Mouse (Mus musculus) ovary, postnatal 14 days (tissue): ENCODE results near the gene Pmf1.

ENCODE experiments used
- DNase-seq: peaks from one replicate; pipeline ENCODE4 v3.0.0; 2022; ENCODE audit warnings: low spot score

The Pmf1 gene

GRCm38 (mm10) chr3:88409741-88410644, at the start of gene Pmf1:
Gene Pmf1, minus strand, starts transcription at chr3:88410331.
- DNase-seq, result peak; percentile 83

DNA sequence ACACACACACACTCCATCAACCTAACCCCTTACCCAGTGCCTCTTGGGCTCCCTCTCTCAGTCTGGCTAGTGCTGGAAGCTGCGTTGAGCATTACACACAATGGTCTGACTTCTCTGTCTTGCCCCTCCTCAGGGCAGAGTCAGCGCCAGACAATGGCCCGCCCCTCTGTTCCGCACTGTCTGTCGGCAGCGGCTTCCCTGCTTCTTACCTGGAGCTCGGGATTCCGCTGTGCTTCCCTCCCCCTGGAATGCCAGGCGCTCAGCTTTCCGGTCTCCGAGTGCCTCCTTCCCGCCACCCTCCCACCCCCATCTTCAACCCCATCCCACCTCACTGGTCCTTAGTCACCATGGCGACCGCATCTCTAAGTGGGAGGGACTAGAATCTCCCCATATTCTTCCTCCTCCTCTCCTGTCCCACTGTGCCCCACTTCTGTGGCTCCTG, 48.7 kb upstream of the Pmf1 start:
- DNase-seq, result no peak

- DNase-seq, result no peak
These were observed 46.8 kb upstream of the Pmf1 start for GRCm38 (mm10) chr3:88456746-88457532.

DNA sequence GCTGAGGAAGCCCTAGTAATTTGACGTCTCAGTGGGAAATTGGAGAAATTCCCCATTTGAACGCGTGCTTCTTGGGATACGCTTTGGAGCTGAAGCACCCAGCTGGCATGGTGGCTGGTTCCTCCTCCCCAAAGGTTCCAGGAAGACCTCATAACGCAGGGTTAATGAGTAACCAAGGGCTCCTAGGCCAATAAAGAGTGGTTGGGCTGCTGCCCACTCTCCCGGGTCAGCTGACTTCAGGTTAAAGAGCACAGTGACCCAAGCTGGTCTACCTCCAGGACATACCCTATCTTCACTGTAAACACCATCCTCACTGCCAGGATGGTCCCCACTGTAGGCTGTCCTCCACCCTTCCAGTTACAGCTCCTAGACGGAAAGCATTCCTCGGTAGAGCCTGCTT, 46.2 kb upstream of the Pmf1 start:
- no peak for DNase-seq

- no peak for DNase-seq
These were observed 45.6 kb upstream of the Pmf1 start for GRCm38 (mm10) chr3:88455588-88456264.

DNA sequence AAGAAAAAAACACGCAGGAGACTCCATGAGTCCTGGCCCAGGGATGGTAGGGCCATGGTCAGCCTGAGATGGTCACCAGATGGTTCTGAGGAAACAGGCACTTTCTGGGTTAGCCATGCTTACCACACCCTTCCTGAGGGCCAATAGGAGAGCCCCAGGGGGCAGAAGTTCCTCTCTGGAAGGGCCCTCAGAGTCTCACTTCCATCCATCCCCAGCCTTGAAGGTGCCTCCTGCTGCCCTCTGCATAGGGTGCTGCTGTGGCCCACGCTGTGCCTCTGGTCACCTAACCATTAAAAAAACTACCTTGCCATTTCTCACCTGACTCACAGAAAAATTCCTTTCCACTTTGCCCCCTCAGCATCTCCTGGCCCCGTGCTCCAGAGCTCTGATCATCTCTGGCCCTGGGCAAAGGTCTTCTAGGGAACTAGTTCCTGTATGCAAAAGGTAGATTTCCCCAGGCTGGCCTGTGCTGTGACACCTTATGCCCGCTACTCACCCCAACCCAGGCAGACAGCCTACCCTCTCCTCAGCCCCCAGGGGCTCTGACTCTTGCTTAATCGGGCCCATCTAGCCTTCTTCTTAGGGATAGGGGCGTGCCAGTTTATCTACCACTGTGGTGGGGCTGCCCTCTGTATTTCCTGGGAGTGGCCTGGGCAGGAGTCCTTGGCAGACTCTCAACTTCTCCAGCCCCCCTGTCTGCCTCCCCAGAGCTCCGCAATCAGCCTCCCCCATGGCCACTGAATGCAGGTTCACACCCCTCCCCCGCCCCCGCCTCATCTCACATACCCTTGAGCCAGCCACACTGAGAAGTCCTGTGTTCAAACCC, 44.8 kb upstream of the Pmf1 start:
- DNase-seq, result no peak

DNA sequence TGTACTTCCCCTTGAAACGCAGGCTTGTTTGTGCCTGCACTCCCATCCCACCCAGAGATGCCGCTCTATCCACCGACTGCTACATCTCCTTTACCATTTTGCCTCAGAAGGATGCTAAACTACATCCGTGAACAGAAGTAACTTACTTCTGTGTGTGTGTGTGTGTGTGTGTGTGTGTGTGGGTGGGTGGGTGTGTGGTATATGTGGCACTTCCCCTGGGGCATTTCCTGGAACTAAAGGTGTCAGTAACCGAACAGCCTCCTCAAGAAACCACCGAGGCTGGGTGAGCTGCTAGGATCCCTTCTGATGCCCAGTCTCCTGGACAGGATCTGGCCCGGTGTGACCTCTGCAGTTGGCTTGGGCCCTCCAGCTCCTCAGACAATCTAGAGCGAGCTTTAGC, 43.9 kb upstream of the Pmf1 start:
- no peak for DNase-seq

DNA sequence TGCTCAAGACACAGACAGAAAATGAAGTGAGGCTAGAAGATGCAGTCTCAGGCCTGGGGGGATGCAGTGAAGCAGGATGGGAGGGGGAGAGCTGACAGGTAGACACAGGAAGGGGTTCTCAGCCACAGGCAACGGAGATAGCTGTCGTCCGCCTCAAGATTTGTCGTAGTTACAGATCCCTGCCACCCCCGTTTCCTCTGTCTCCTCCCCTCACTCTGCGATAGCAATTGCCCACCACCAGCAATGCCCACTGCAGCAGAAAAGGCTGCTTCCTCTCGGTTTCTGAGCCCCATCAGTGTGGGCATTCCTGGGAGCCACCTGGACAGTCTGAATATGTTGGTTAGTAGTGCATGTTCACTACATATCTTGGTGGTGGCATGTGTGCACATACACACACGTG, 43.2 kb upstream of the Pmf1 start:
- no peak for DNase-seq

- DNase-seq, result no peak
These were observed 42.6 kb upstream of the Pmf1 start for GRCm38 (mm10) chr3:88452716-88453115.

DNA sequence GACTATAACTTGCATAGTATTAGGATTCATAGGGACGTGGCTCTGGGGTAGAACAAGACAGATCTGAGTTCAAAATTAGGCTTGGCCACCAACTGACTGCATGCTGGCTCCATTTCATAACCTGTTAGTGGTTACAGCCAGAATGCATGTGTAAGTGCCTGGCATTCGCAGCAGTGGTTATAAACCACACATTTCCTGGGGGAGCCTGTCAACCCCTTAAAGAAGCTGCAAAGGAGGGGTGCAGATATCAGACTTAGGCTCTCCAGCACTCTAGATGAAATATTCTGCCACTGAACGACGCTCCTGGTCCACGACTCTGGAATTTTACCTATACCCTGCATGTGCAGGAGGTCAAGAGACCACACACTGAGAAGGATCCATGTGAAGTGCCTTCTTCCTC, 42.1 kb upstream of the Pmf1 start:
- no peak for DNase-seq

- DNase-seq, result no peak
These were observed 40.4 kb upstream of the Pmf1 start for GRCm38 (mm10) chr3:88450379-88451131.

DNA sequence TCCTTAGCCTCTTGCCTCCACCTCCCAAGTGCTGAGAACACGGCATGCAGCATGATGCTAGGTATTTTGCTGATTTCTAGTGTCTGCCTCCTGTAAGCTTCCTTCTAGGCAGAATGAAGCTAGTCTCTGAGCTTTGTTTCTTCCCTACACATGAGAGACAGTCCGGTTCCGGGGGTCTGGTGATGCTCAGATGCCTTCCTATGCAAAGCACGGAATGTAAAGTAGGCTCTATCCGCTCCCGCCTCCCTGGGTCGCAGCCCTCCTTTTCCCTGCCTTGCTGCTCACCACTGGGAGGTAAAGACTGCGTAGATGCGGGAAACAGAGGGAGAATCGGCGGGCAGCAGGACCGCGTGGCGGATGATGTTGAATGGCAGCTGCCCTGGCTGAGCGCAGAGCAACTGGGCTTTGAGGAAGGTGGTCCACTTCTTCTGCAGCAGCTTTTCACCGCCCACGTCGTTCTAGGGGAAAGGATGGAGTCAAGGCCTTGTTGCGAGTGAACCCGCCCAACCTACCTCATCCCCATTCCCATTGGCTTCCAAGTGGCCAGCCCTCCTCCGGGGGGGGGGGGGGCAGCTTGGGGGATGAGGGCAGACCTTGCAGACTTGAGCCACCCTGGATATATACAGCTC, 39.4 kb upstream of the Pmf1 start:
- DNase-seq, result no peak

- no peak for DNase-seq
These were observed 38.3 kb upstream of the Pmf1 start for GRCm38 (mm10) chr3:88448443-88448842.

DNA sequence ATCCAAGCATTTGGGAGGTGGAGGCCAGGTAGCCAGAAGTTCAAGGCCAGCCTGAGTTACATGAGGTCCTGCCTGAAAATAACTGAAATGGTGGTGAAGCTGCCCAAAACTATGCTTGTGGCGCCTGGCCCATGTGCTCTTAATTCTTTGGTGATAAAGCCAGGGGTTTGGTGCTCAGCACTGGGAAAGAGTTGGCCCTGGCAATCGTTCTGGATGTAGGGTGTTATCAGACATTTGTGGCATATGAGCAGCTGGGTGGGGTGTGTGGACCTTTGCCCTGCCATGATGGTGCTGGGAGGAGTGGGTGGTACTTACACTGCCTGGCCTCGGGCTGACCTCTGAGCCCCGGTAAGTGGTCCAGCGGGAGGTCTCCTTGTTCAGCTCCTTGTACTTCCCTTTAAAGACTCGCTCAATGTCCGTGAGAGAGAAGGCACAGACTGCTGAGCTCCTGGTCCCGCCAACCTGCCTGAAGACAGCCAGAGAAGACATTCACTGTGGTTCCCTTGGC, 37.6 kb upstream of the Pmf1 start:
- no peak for DNase-seq

- DNase-seq, result no peak
These were observed 36.5 kb upstream of the Pmf1 start for GRCm38 (mm10) chr3:88446471-88447123.

- DNase-seq, result no peak
These were observed 32.8 kb upstream of the Pmf1 start for GRCm38 (mm10) chr3:88442888-88443287.

GRCm38 (mm10) chr3:88442488-88442887, 32.4 kb upstream of the Pmf1 start:
- DNase-seq, result no peak

DNA sequence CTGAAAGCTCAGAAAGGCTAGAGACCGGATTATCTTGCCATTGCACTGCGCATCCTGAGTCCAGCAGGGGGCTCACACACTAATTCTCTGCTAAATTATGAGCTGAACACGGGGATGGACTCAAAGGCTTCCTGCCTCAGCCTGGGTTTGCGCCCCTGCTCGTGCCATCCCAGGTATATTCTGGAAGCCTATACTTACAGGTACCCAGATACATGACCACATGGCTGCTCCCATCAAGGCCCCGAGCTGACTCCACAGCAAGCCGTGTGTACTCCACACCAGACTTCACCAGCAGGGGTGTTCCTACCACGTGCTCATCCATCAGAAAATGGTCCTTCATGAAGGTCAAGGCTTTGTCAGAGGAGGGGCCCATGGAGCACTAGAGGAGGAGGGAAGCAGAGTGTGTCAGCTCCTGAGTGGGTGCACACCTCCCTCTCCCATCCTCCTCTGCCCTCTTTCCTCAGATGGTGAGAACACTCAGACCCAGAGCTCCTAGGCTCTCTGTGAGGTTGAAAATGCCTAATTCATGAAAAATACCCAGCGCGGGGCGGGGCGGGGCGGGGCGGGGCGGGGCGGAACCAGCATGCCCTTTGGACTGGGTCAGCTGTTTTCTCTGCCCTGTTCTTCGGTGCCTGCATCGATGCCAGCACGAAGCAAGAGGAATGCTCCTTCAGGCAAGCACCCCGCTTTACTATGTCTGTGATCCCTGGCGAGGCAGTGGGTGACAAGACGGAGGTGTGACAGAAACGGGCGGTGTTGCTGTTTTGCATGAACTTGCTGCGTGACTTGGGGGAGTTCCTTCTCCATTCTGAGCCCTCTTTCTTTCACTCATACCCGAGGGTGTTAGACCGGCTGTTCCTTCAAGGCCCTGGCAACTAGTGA, 30.6 kb upstream of the Pmf1 start:
- DNase-seq, result no peak

DNA sequence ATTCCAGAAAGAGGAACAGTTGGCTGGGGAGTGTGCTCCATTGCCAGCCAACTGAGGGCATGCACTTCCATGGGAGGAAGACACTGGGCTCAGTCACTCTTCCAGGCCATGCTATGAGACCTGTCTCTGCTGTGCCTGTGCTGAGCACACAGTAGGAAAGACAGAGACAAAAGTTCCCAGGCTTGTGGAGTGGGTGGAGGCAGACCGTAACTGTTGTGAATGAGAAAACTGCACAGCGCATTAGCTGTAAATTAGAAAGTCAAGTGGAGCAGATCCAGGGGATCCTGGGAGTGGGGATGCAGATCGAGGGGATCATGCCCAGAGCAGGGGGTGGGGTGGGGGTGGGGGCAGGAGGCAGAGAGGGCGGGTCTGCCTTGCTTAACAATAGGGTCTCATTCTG, 29.5 kb upstream of the Pmf1 start:
- no peak for DNase-seq
